In genomic region chr13:52524313-52524712, GRCm38 (mm10) we compare ENCODE assay signal across 23 mouse cellular contexts.
"Had no signal": no experiment of that assay in that cellular context is flagged by ENCODE, and none has a peak within 500 bp of the region (broad histone marks: within the 10 kb centered on the region; RNA-seq: fewer than 3 reads in every experiment).

No protein-coding gene starts in this region.

- ATAC-seq: liver, embryonic 12.5 days had no signal

- H3K36me3 ChIP-seq: kidney, embryonic 15.5 days; limb, embryonic 10.5 days; limb, embryonic 13.5 days; liver, embryonic 12.5 days; liver, embryonic 15.5 days; lung, embryonic 15.5 days had no signal

- H3K9me3 ChIP-seq: kidney, embryonic 15.5 days; limb, embryonic 10.5 days; limb, embryonic 13.5 days; liver, embryonic 12.5 days; liver, embryonic 15.5 days; lung, embryonic 15.5 days had no signal

- H3K27ac ChIP-seq: kidney, embryonic 15.5 days; limb, embryonic 10.5 days; limb, embryonic 13.5 days; liver, embryonic 12.5 days; liver, embryonic 15.5 days; lung, embryonic 15.5 days; stomach, postnatal 0 days had no signal

- H3K4me3 ChIP-seq: kidney, embryonic 15.5 days; limb, embryonic 10.5 days; limb, embryonic 13.5 days; liver, embryonic 12.5 days; liver, embryonic 15.5 days; lung, embryonic 15.5 days; myocyte had no signal

- H3K4me1 ChIP-seq: limb, embryonic 13.5 days; liver, embryonic 12.5 days; liver, embryonic 15.5 days; lung, embryonic 15.5 days had no signal

- H3K9ac ChIP-seq: kidney, embryonic 15.5 days; limb, embryonic 13.5 days; liver, embryonic 12.5 days; liver, embryonic 15.5 days; lung, embryonic 15.5 days had no signal

- DNase-seq: kidney, postnatal 10 days; kidney, postnatal 36 days; layer of hippocampus, postnatal 36 days; liver; lung, adult 18-20 months; lung, postnatal 10 days; lung, postnatal 4 days; midbrain, embryonic 14.5 days; right cerebral cortex, adult 18-20 months; right cerebral cortex, postnatal 14 days; right cerebral cortex, postnatal 4 days; thymus, adult 2 months; thymus, postnatal 14 days; thymus, postnatal 4 days had no signal

- H3K4me2 ChIP-seq: kidney, embryonic 15.5 days; limb, embryonic 13.5 days; liver, embryonic 12.5 days; liver, embryonic 15.5 days; lung, embryonic 15.5 days; midbrain, embryonic 11.5 days had no signal
